Mouse (Mus musculus): Measurements from ENCODE around the gene Ccdc173.

The Ccdc173 gene

GRCm38 (mm10) chr2:69778836-69779177 is 10.6 kb downstream of the Ccdc173 start:
- WGBS: 38% methylated on average over 5 of the region's 5 CpGs

GRCm38 (mm10) chr2:69777985-69778835 is 11.2 kb downstream of the Ccdc173 start:
- WGBS: 43% methylated on average over 7 of the region's 7 CpGs

GRCm38 (mm10) chr2:69773331-69773730 is 16.0 kb downstream of the Ccdc173 start:
- WGBS: 66% methylated on average over 3 of the region's 3 CpGs

- WGBS: 86% methylated on average over 1 of the region's 1 CpGs
Measured at GRCm38 (mm10) chr2:69764716-69765115, 24.7 kb downstream of the Ccdc173 start.

- 90% methylated on average over 4 of the region's 4 CpGs for WGBS
Measured at GRCm38 (mm10) chr2:69763340-69763739, 26.0 kb downstream of the Ccdc173 start.

- 41% methylated on average over 5 of the region's 5 CpGs for WGBS
Measured at GRCm38 (mm10) chr2:69760980-69761379, 28.4 kb downstream of the Ccdc173 start.

GRCm38 (mm10) chr2:69745091-69745490 is 44.3 kb downstream of the Ccdc173 start:
- 85% methylated on average over 1 of the region's 1 CpGs for WGBS

GRCm38 (mm10) chr2:69723519-69723825 is 65.9 kb downstream of the Ccdc173 start:
- under 1% methylated on average over 13 of the region's 13 CpGs for WGBS

GRCm38 (mm10) chr2:69722650-69723518 is 66.5 kb downstream of the Ccdc173 start:
- under 1% methylated on average over 91 of the region's 91 CpGs for WGBS

GRCm38 (mm10) chr2:69722273-69722649 is 67.1 kb downstream of the Ccdc173 start, which contains the start of gene Ppig:
Gene Ppig (plus strand): TSS chr2:69722545.
- 3% methylated on average over 12 of the region's 12 CpGs for WGBS

- WGBS: 78% methylated on average over 1 of the region's 1 CpGs
Measured at GRCm38 (mm10) chr2:69719121-69719520, 70.3 kb downstream of the Ccdc173 start.

- WGBS: 65% methylated on average over 3 of the region's 3 CpGs
Measured at GRCm38 (mm10) chr2:69716483-69716882, 72.9 kb downstream of the Ccdc173 start.

GRCm38 (mm10) chr2:69714126-69714525 is 75.2 kb downstream of the Ccdc173 start:
- WGBS: 79% methylated on average over 5 of the region's 5 CpGs

- WGBS: 19% methylated on average over 4 of the region's 4 CpGs
Measured at GRCm38 (mm10) chr2:69713626-69714014, 75.8 kb downstream of the Ccdc173 start.

- WGBS: under 1% methylated on average over 39 of the region's 39 CpGs
Measured at GRCm38 (mm10) chr2:69712981-69713625, 76.3 kb downstream of the Ccdc173 start, which contains the start of gene Fastkd1. Gene Fastkd1 (minus strand): TSS chr2:69713516.

- 43% methylated on average over 14 of the region's 14 CpGs for WGBS
Measured at GRCm38 (mm10) chr2:69712171-69712570, 77.2 kb downstream of the Ccdc173 start.

Measured in cerebral cortex, adult 2 months (tissue).